Mouse (Mus musculus) neural tube, embryonic 13.5 days (tissue): ENCODE results near the gene Olfr1436. TPM values are rescaled to one million over a fixed set of nuclear protein-coding genes. Genes with fewer than 3 reads are reported as not detected.
"Not testable (repeated sequence)": the region's sequence is repeated elsewhere in the genome, so short reads cannot be mapped to it uniquely, and the experiment has no call there.

Source experiments
- ATAC-seq: fragments of 200-750 bp; cut with Nextera tagmentation; 2 replicates; pipeline ENCODE4 v1.8.0; 2017; ENCODE audit warnings: low read depth, mild to moderate bottlenecking, moderate TSS enrichment, moderate library complexity
- H3K27ac ChIP-seq: fragments of 300-500 bp; sonication (generic); replicated peaks from 2 replicates; pipeline ENCODE4 v1.5.1; 2015; ENCODE audit warnings: moderate library complexity, mild to moderate bottlenecking, inconsistent platforms
- H3K27me3 ChIP-seq: fragments of 300-500 bp; sonication (generic); 2 replicates; pipeline ENCODE4 v1.6.1; 2015; ENCODE audit warnings: mild to moderate bottlenecking, inconsistent platforms
- H3K36me3 ChIP-seq: fragments of 300-500 bp; sonication (generic); 2 replicates; pipeline ENCODE4 v1.6.1; 2015; ENCODE audit warnings: mild to moderate bottlenecking, inconsistent platforms
- H3K4me1 ChIP-seq: fragments of 300-500 bp; sonication (generic); replicated peaks from 2 replicates; pipeline ENCODE4 v1.6.1; 2015; ENCODE audit warnings: inconsistent platforms
- H3K4me2 ChIP-seq: fragments of 300-500 bp; sonication (generic); 2 replicates; pipeline ENCODE4 v1.6.1; 2015; ENCODE audit warnings: inconsistent platforms, mild to moderate bottlenecking, moderate library complexity
- H3K4me3 ChIP-seq: fragments of 300-500 bp; sonication (generic); 2 replicates; pipeline ENCODE4 v1.5.1; 2015; ENCODE audit warnings: mild to moderate bottlenecking, inconsistent platforms
- H3K9ac ChIP-seq: fragments of 300-500 bp; sonication (generic); 2 replicates; pipeline ENCODE4 v1.6.1; 2015; ENCODE audit warnings: moderate library complexity, mild to moderate bottlenecking, inconsistent platforms
- H3K9me3 ChIP-seq: fragments of 300-500 bp; sonication (generic); 2 replicates; pipeline ENCODE4 v1.6.1; 2016; ENCODE audit warnings: inconsistent platforms
- WGBS: fragments of 180-500 bp; shearing (Covaris S2); methylation state at CpG from one replicate; pipeline ENCODE4 v1.1.7; 2015; 5-methylcytosine and 5-hydroxymethylcytosine counted together
- polyA plus RNA-seq: library from polyadenylated mRNA; unstranded; fragments of >200 nt; fragmentation: Nextera tagmentation; extraction: Ambion mirVana; gene quantifications from 2 replicates; pipeline ENCODE4 v1.2.1, GENCODE M21; 2015

Olfr1436 gene
- polyA plus RNA-seq: not detected in 2 replicates

- H3K4me2 ChIP-seq, H3K27me3 ChIP-seq, H3K4me1 ChIP-seq, H3K4me3 ChIP-seq, H3K9me3 ChIP-seq, ATAC-seq, H3K27ac ChIP-seq, H3K9ac ChIP-seq, H3K36me3 ChIP-seq: not testable (repeated sequence)
- WGBS: 91% methylated on average over 1 of the region's 1 CpGs
Measured at GRCm38 (mm10) chr19:12299030-12299429, at the start of gene Olfr1436. Gene Olfr1436 (minus strand): TSS chr19:12299130.

GRCm38 (mm10) chr19:12335810-12336209, 36.9 kb upstream of the Olfr1436 start, which contains the start of gene Olfr1438-ps1:
Gene Olfr1438-ps1 (minus strand): TSS chr19:12335910.
- no peak within 1 kb of the TSS for H3K4me2 ChIP-seq
- no peaks in the 10 kb centered on the region for H3K4me1 ChIP-seq
- 85% methylated on average over 3 of the region's 3 CpGs for WGBS

GRCm38 (mm10) chr19:12325001-12325400, 26.1 kb upstream of the Olfr1436 start, which contains the start of gene Olfr1437:
Gene Olfr1437 (minus strand): TSS chr19:12325101.
- no peaks in the 10 kb centered on the region for H3K27me3 ChIP-seq
- H3K9ac ChIP-seq: no peak within 1 kb of the TSS
- no peaks in the 10 kb centered on the region for H3K4me1 ChIP-seq
- 67% methylated on average over 2 of the region's 2 CpGs for WGBS
- ATAC-seq: no peak
- H3K27ac ChIP-seq: no peak within 1 kb of the TSS
- no peak within 1 kb of the TSS for H3K4me3 ChIP-seq
- H3K4me2 ChIP-seq: no peak within 1 kb of the TSS
- H3K36me3 ChIP-seq: no peaks in the 10 kb centered on the region
- no peaks in the 10 kb centered on the region for H3K9me3 ChIP-seq

More at GRCm38 (mm10) chr19:12335810-12336209, 36.9 kb upstream of the Olfr1436 start, which contains the start of gene Olfr1438-ps1:
- Histone ChIP-seq H3K27ac (no peak within 1 kb of the TSS), H3K27me3 (no peaks in the 10 kb centered on the region), H3K9ac (no peak within 1 kb of the TSS), H3K36me3 (no peaks in the 10 kb centered on the region), H3K4me3 (no peak within 1 kb of the TSS), H3K9me3 (no peaks in the 10 kb centered on the region)
- ATAC-seq: no peak

DNA sequence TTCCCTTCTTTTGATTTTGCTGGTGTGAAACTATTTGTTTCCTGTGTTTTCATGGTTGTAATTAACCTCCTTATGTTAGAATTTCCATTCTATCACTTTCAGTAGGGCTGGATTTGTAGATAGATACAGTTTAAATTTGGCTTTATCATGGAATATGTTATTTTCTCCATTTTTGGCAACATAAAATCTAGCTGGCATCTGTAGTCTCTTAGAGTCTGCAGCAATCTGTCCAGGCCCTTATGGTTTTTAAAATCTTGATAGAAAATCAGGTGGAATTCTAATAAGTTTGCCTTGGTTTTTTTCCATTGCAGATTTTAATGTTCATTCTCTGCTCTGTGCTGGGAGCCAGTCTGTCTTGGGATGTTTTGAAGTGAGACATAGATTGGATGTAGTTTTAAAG, 6.0 kb downstream of the Olfr1436 start:
- no peak for ATAC-seq
- no peaks in the 10 kb centered on the region for H3K4me1 ChIP-seq
- H3K36me3 ChIP-seq: no peaks in the 10 kb centered on the region
- H3K9ac ChIP-seq: no peak overlapping the region
- H3K27ac ChIP-seq: no peak overlapping the region
- H3K4me2 ChIP-seq: no peak overlapping the region
- H3K27me3 ChIP-seq: no peaks in the 10 kb centered on the region
- H3K4me3 ChIP-seq: no peak overlapping the region
- H3K9me3 ChIP-seq: no peaks in the 10 kb centered on the region

DNA sequence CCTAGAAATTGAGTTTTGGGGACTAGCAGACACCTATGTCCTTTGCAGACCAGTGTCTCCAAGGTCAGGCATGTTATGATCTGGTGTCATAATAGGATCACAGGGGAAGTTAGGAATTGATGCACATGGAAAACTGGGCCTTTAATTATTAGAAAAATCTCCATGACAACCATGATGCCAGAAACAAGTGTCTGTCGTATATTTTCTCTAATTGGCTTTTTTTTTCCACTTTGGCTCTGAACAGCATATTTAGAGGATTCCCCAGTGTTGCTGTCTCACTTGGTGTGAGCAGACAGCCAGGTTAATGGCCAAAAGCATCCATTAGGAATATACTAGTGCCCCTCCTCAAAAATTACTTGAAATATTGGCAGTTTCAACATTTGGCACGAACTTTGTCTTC, 19.4 kb downstream of the Olfr1436 start, which contains the start of gene Olfr1434:
Gene Olfr1434 (plus strand): TSS at position 301 of the 400 bp plus-strand sequence.
- no peak for ATAC-seq
- Histone ChIP-seq H3K4me1 (no peaks in the 10 kb centered on the region), H3K9ac (no peak within 1 kb of the TSS), H3K4me3 (no peak within 1 kb of the TSS), H3K36me3 (no peaks in the 10 kb centered on the region), H3K9me3 (no peaks in the 10 kb centered on the region), H3K27ac (no peak within 1 kb of the TSS), H3K27me3 (no peaks in the 10 kb centered on the region), H3K4me2 (no peak within 1 kb of the TSS)
- WGBS: 82% methylated on average over 2 of the region's 2 CpGs

- Histone ChIP-seq H3K9ac (no peak within 1 kb of the TSS), H3K4me3 (no peak within 1 kb of the TSS), H3K27ac (no peak within 1 kb of the TSS), H3K36me3 (no peaks in the 10 kb centered on the region), H3K27me3 (no peaks in the 10 kb centered on the region), H3K4me1 (no peaks in the 10 kb centered on the region), H3K9me3 (no peaks in the 10 kb centered on the region), H3K4me2 (no peak within 1 kb of the TSS)
- WGBS: 71% methylated on average over 1 of the region's 1 CpGs
- ATAC-seq: no peak
Measured at GRCm38 (mm10) chr19:12260732-12261131, 38.2 kb downstream of the Olfr1436 start, which contains the start of gene Olfr235. Gene Olfr235 (plus strand): TSS chr19:12261032.

Other genes starting within 250 kb of the Olfr1436 start
- not detected in 2 replicates for gene Olfr1424, start 236.4 kb downstream of the Olfr1436 start, polyA plus RNA-seq
- gene Olfr1425, start 221.4 kb downstream of the Olfr1436 start, polyA plus RNA-seq: not detected in 2 replicates
- gene Olfr1426, start 207.1 kb downstream of the Olfr1436 start, polyA plus RNA-seq: not detected in 2 replicates
- not detected in 2 replicates for gene Olfr1427, start 195.8 kb downstream of the Olfr1436 start, polyA plus RNA-seq
- gene Olfr1428, start 183.2 kb downstream of the Olfr1436 start, polyA plus RNA-seq: not detected in 2 replicates
- not detected in 2 replicates for gene Olfr76, start 175.9 kb downstream of the Olfr1436 start, polyA plus RNA-seq
- not detected in 2 replicates for gene Olfr1555-ps1, start 129.0 kb downstream of the Olfr1436 start, polyA plus RNA-seq
- gene Olfr1431, start 98.5 kb downstream of the Olfr1436 start, polyA plus RNA-seq: not detected in 2 replicates
- not detected in 2 replicates for gene Olfr1432, start 66.5 kb downstream of the Olfr1436 start, polyA plus RNA-seq
- not detected in 2 replicates for gene Olfr262, start 57.5 kb downstream of the Olfr1436 start, polyA plus RNA-seq
- gene Olfr235, start 38.1 kb downstream of the Olfr1436 start, polyA plus RNA-seq: not detected in 2 replicates
- gene Olfr1434, start 19.3 kb downstream of the Olfr1436 start, polyA plus RNA-seq: not detected in 2 replicates
- not detected in 2 replicates for gene Olfr1437, start 26.0 kb upstream of the Olfr1436 start, polyA plus RNA-seq
- not detected in 2 replicates for gene Olfr1438-ps1, start 36.8 kb upstream of the Olfr1436 start, polyA plus RNA-seq
- gene Olfr1440, start 88.1 kb upstream of the Olfr1436 start, polyA plus RNA-seq: not detected in 2 replicates
- not detected in 2 replicates for gene Olfr1441, start 118.3 kb upstream of the Olfr1436 start, polyA plus RNA-seq
- gene Pfpl, start 128.8 kb upstream of the Olfr1436 start, polyA plus RNA-seq: 0.08 TPM in 1 of 2 replicates, not detected in the other
- 0.54 and 0.89 TPM in 2 replicates for gene Mpeg1, start 161.6 kb upstream of the Olfr1436 start, polyA plus RNA-seq
- 34.2 and 35.5 TPM in 2 replicates for gene Dtx4, start 202.3 kb upstream of the Olfr1436 start, polyA plus RNA-seq
- 7.9 and 8.0 TPM in 2 replicates for gene Fam111a, start 246.6 kb upstream of the Olfr1436 start, polyA plus RNA-seq